Mouse (Mus musculus): Measurements from ENCODE around the gene P4hb.

DNA sequence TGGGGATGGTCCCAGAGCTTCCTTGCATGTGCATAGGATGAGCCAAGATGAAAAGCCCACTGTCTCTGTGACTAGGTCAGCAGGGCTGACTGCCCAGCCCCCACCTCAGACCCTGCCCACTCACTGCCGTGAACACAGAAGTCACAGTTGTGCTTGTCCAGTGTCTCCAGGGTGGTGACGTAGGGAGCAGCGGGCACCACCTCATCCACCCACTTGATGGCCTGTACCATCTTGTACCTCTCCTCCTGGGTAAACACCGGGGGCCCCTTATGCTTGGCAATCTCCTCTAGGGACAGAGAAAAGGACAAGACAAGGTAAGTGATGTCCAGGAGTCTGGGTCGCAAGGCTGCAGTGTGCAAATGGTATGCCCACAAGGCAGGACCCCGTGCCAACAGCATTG, 42.1 kb upstream of the P4hb start:
- TF ChIP-seq GATA1 (IDR thresholded peaks at IDR 0.05; ENCODE audit: borderline replicate concordance, low read length) (no peak), FLI1 (IDR thresholded peaks at IDR 0.05; ENCODE audit: low read length) (no peak)

All from megakaryocyte, embryonic 14.5 days (primary cell).